Mouse (Mus musculus): ENCODE measurements around the gene Efl1.

DNA sequence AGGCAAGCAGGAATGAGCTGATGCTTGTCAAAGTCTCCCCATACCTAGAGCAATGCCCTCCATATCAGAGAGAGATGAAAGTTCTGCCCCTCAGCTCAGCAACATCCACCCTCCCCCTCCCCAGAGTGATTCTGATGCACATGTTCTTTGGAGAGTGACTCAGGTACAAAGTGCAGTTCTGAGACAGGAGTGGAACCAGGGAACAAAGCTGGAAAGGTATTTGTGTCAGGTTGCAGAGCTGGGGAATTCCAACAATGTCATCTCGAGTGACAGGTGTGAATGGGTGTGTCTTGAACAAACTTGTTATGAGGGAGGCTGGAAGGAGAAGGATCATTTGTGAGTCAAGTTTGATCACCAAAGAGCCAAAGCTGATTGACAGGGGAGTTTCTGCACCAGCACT, 146.1 kb downstream of the Efl1 start:
- TF ChIP-seq CTCF (conservative IDR thresholded peaks at IDR 0.05; ENCODE audit: low read length) (no peak), NANOG (IDR thresholded peaks at IDR 0.05; ENCODE audit: borderline replicate concordance, low read length) (no peak)
